Mouse (Mus musculus) embryonic fibroblast, embryonic 13.5 days (primary cell): ENCODE results near the gene Mthfd1. TPM values are rescaled to one million over a fixed set of nuclear protein-coding genes. Genes with fewer than 3 reads are reported as not detected.

ENCODE experiments used
- H3K27ac ChIP-seq: 2 replicates; pipeline ENCODE4 v1.5.1; 2012; ENCODE audit warnings: low read length, control low read depth, inconsistent platforms; ENCODE audit not compliant: insufficient read depth
- H3K4me1 ChIP-seq: 2 replicates; pipeline ENCODE4 v1.6.1; 2011; ENCODE audit warnings: low read length; ENCODE audit not compliant: control insufficient read depth, insufficient read depth
- H3K4me3 ChIP-seq: 2 replicates; pipeline ENCODE4 v1.5.1; 2011; ENCODE audit warnings: mild to moderate bottlenecking, control low read depth, low read length; ENCODE audit not compliant: insufficient read depth
- CTCF ChIP-seq: IDR thresholded peaks from 2 replicates; pipeline ENCODE4 v1.5.1; 2011; ENCODE audit warnings: mild to moderate bottlenecking, control low read depth, low read length, moderate library complexity, borderline replicate concordance; ENCODE audit not compliant: insufficient read depth
- POLR2A ChIP-seq: IDR thresholded peaks from 2 replicates; pipeline ENCODE4 v1.6.1; 2011; ENCODE audit warnings: low read depth, mild to moderate bottlenecking, control low read depth, low read length, moderate library complexity
- polyA plus RNA-seq: library from polyadenylated mRNA; stranded (reverse); fragments of >200 nt; gene quantifications from 2 replicates; pipeline ENCODE4 v1.2.4, GENCODE M21; 2011; ENCODE audit warnings: low read depth; ENCODE audit not compliant: missing spikeins, insufficient read length

Gene Mthfd1
- polyA plus RNA-seq, 1 experiment, result 30.9 TPM

- Histone ChIP-seq H3K4me3 (no peak overlapping the region), H3K4me1 (peaks cover 2% of the 10 kb centered on the region), H3K27ac (no peak overlapping the region)
- TF ChIP-seq CTCF (no peak), POLR2A (no peak)
These were observed 6.5 kb downstream of the Mthfd1 start for GRCm38 (mm10) chr12:76261556-76261955.

- TF ChIP-seq POLR2A (no peak), CTCF (no peak)
- no peak overlapping the region for H3K27ac ChIP-seq
- H3K4me1 ChIP-seq, result peaks cover 2% of the 10 kb centered on the region; the same call in 1 of the 2 replicates
- no peak overlapping the region for H3K4me3 ChIP-seq
These were observed 7.8 kb downstream of the Mthfd1 start for GRCm38 (mm10) chr12:76262918-76263317.

- Histone ChIP-seq H3K27ac (peak overlapping the region; percentile 59), H3K4me1 (peaks cover 2% of the 10 kb centered on the region; the same call in 1 of the 2 replicates), H3K4me3 (no peak overlapping the region)
- TF ChIP-seq POLR2A, result no peak
- TF ChIP-seq CTCF, result no peak
These were observed 8.8 kb downstream of the Mthfd1 start for GRCm38 (mm10) chr12:76263876-76264275.

- no peak for TF ChIP-seq POLR2A
- TF ChIP-seq CTCF, result no peak
- Histone ChIP-seq H3K4me1 (peaks cover 2% of the 10 kb centered on the region; the same call in 1 of the 2 replicates), H3K27ac (peak overlapping the region; percentile 82), H3K4me3 (no peak overlapping the region)
These were observed 9.3 kb downstream of the Mthfd1 start for GRCm38 (mm10) chr12:76264325-76264965.

- Histone ChIP-seq H3K27ac (peak overlapping the region; percentile 82), H3K4me1 (peaks cover 2% of the 10 kb centered on the region; the same call in 1 of the 2 replicates), H3K4me3 (no peak overlapping the region)
- no peak for TF ChIP-seq POLR2A
- no peak for TF ChIP-seq CTCF
These were observed 9.9 kb downstream of the Mthfd1 start for GRCm38 (mm10) chr12:76265001-76265400.

- Histone ChIP-seq H3K4me1 (peaks cover 2% of the 10 kb centered on the region; the same call in 1 of the 2 replicates), H3K27ac (no peak overlapping the region), H3K4me3 (no peak overlapping the region)
- no peak for TF ChIP-seq POLR2A
- no peak for TF ChIP-seq CTCF
These were observed 11.8 kb downstream of the Mthfd1 start for GRCm38 (mm10) chr12:76266875-76267274.

- no peak for TF ChIP-seq CTCF
- no peak for TF ChIP-seq POLR2A
- Histone ChIP-seq H3K27ac (no peak overlapping the region), H3K4me3 (no peak overlapping the region), H3K4me1 (peaks cover 2% of the 10 kb centered on the region; the same call in 1 of the 2 replicates)
These were observed 13.6 kb downstream of the Mthfd1 start for GRCm38 (mm10) chr12:76268686-76269085.

GRCm38 (mm10) chr12:76269196-76269595 lies 14.1 kb downstream of the Mthfd1 start:
- no peak for TF ChIP-seq POLR2A
- TF ChIP-seq CTCF, result no peak
- Histone ChIP-seq H3K4me1 (peaks cover 2% of the 10 kb centered on the region; the same call in 1 of the 2 replicates), H3K27ac (no peak overlapping the region)

GRCm38 (mm10) chr12:76271516-76271915 lies 16.4 kb downstream of the Mthfd1 start:
- Histone ChIP-seq H3K4me1 (no peaks in the 10 kb centered on the region), H3K27ac (no peak overlapping the region), H3K4me3 (no peak overlapping the region)
- TF ChIP-seq CTCF (no peak), POLR2A (no peak)

More at GRCm38 (mm10) chr12:76269196-76269595, 14.1 kb downstream of the Mthfd1 start:
- H3K4me3 ChIP-seq, result no peak overlapping the region

- Histone ChIP-seq H3K4me3 (no peak overlapping the region), H3K27ac (no peak overlapping the region), H3K4me1 (no peaks in the 10 kb centered on the region)
- no peak for TF ChIP-seq POLR2A
- TF ChIP-seq CTCF, result no peak
These were observed 17.8 kb downstream of the Mthfd1 start for GRCm38 (mm10) chr12:76272610-76273524.
